Mouse (Mus musculus): ENCODE results near the gene Dhdds.

GRCm38 (mm10) chr4:134019210-134019609, 18.5 kb upstream of the Dhdds start:
- TF ChIP-seq CTCF (IDR thresholded peaks at IDR 0.05; ENCODE audit: low read depth): no peak
- no peak for TF ChIP-seq EP300 (optimal IDR thresholded peaks at IDR 0.05)

All from stomach, postnatal 0 days (tissue).